Mouse (Mus musculus) small intestine, adult 2 months (tissue): ENCODE data around the gene Ehbp1. TPM values are rescaled to one million over a fixed set of nuclear protein-coding genes. Genes with fewer than 3 reads are reported as not detected.

Experiments used
- H3K27ac ChIP-seq: fragments of 200-500 bp; 2 replicates; pipeline ENCODE4 v1.5.1; 2012; ENCODE audit warnings: low read depth, low read length, control low read depth, inconsistent platforms; ENCODE audit not compliant: insufficient read depth
- H3K27me3 ChIP-seq: fragments of 200-500 bp; 2 replicates; pipeline ENCODE4 v1.6.1; 2012; ENCODE audit warnings: mild to moderate bottlenecking, moderate library complexity, low read length, inconsistent platforms; ENCODE audit not compliant: control insufficient read depth, insufficient read depth
- H3K36me3 ChIP-seq: fragments of 200-500 bp; 2 replicates; pipeline ENCODE4 v1.6.1; 2012; ENCODE audit warnings: mild to moderate bottlenecking, low read length, control low read depth, inconsistent platforms; ENCODE audit not compliant: control insufficient read depth, insufficient read depth
- H3K4me1 ChIP-seq: fragments of 200-500 bp; 2 replicates; pipeline ENCODE4 v1.6.1; 2012; ENCODE audit warnings: low read length, inconsistent platforms, mixed read lengths; ENCODE audit not compliant: control insufficient read depth, insufficient read depth, insufficient read length
- H3K4me3 ChIP-seq: fragments of 200-500 bp; 2 replicates; pipeline ENCODE4 v1.5.1; 2012; ENCODE audit warnings: low read depth, mild to moderate bottlenecking, control low read depth, inconsistent platforms, low read length, moderate library complexity
- CTCF ChIP-seq: fragments of 200-500 bp; IDR thresholded peaks from 2 replicates; pipeline ENCODE4 v1.5.1; 2012; ENCODE audit warnings: low read depth, mild to moderate bottlenecking, control low read depth, inconsistent platforms, low read length, moderate library complexity, mixed read lengths; ENCODE audit not compliant: insufficient replicate concordance, insufficient read length; ENCODE audit errors: extremely low read depth
- POLR2A ChIP-seq: fragments of 200-500 bp; IDR thresholded peaks from 2 replicates; pipeline ENCODE4 v1.6.1; 2012; ENCODE audit warnings: low read depth, mild to moderate bottlenecking, control low read depth, inconsistent platforms, low read length, moderate library complexity
- WGBS: fragments of 180-500 bp; shearing (Covaris S2); methylation state at CpG from one replicate; pipeline ENCODE4 v1.1.7; 2018; 5-methylcytosine and 5-hydroxymethylcytosine counted together
- polyA plus RNA-seq: library from polyadenylated mRNA; depleted of rRNA; stranded (reverse); fragments of >200 nt; gene quantifications from 2 replicates; pipeline ENCODE4 v1.2.3, GENCODE M21; 2012

Gene Ehbp1
- polyA plus RNA-seq, 1 experiment: 0.70 TPM

DNA sequence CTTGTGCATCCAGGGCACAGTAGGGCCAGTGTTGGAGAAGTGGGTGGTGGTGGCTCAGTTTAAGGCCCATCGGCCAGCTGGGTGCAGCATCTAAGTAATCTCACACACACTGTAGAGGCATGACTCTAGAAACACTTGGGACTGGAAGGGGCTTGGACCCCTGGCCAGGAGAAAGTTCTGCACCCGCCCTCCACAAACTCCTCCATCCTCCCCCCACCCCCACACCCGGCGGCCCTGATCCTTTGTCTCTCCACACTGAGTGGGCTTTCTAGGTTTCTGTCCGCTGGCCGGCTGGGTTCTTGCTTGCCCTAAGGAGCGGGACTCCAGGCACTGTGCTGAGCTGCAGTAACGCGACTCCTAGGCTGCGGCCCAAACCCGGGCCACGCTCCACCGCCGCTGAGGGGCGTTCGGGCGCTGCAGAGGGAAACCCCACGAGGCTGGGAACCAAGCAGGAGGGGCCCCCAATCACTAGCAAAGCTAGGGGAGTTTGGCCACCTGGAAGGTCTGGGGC, 337.7 kb downstream of the Ehbp1 start:
- H3K36me3 ChIP-seq: peaks cover 5% of the 10 kb centered on the region; the same call in 1 of the 2 replicates
- no peak overlapping the region for H3K4me3 ChIP-seq
- 31% methylated on average over 18 of the region's 18 CpGs for WGBS
- peaks cover 54% of the 10 kb centered on the region for H3K27me3 ChIP-seq
- H3K4me1 ChIP-seq: peaks cover 8% of the 10 kb centered on the region
- TF ChIP-seq CTCF (no peak), POLR2A (no peak)
- H3K27ac ChIP-seq: no peak overlapping the region

DNA sequence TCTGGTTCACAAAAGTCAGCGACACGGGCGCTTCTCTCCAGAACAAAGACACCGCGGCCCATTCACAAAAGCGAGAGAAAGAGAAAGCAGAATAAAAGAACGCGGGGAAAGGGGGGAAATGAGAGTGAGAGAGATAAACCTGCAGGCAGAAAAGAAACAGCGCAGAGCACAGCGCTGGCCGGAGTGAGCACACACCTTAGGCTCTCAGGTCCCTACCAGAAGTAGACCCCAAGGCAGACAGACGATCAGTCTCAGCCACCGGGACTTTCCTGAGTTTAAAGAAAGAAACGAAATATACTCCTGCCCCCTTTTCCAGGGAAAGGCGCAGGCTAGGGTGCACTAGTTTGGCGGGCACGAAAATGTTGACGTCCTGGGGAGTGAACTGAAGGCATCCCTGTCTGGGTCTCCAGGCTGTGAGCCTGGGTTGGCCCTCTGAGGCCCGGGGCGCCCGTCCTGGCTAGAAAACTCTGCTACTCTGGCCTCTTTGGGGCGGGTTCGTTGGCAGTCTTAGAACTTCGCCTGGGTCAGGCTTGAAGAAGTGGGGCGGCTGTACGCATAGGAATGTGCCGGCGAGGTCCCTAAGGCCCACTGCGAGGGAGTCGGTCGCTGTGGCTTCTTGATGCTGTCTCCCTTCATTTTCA, 338.6 kb downstream of the Ehbp1 start:
- Histone ChIP-seq H3K4me1 (peaks cover 8% of the 10 kb centered on the region), H3K27ac (no peak overlapping the region), H3K36me3 (peaks cover 5% of the 10 kb centered on the region; the same call in 1 of the 2 replicates), H3K27me3 (peaks cover 63% of the 10 kb centered on the region), H3K4me3 (no peak overlapping the region)
- TF ChIP-seq POLR2A: no peak
- TF ChIP-seq CTCF: no peak
- WGBS: 5% methylated on average over 31 of the region's 31 CpGs

- peaks cover 10% of the 10 kb centered on the region for H3K4me1 ChIP-seq
- peaks cover 69% of the 10 kb centered on the region for H3K27me3 ChIP-seq
- no peak within 1 kb of the TSS for H3K27ac ChIP-seq
- TF ChIP-seq CTCF (no peak), POLR2A (no peak)
- 2% methylated on average over 34 of the region's 34 CpGs for WGBS
- H3K4me3 ChIP-seq: peak within 1 kb of the TSS; percentile 64
- H3K36me3 ChIP-seq: peaks cover 5% of the 10 kb centered on the region; the same call in 1 of the 2 replicates
Observed at GRCm38 (mm10) chr11:22002783-22003340, 339.2 kb downstream of the Ehbp1 start, which contains the start of gene Otx1. TSS of gene Otx1 (minus strand) at chr11:22002897.

GRCm38 (mm10) chr11:22002062-22002782, 339.9 kb downstream of the Ehbp1 start:
- Histone ChIP-seq H3K27me3 (peaks cover 76% of the 10 kb centered on the region), H3K4me3 (peak overlapping the region; percentile 64), H3K4me1 (peaks cover 10% of the 10 kb centered on the region), H3K36me3 (peaks cover 5% of the 10 kb centered on the region; the same call in 1 of the 2 replicates), H3K27ac (no peak overlapping the region)
- WGBS: 1% methylated on average over 34 of the region's 34 CpGs
- TF ChIP-seq POLR2A (no peak), CTCF (no peak)

DNA sequence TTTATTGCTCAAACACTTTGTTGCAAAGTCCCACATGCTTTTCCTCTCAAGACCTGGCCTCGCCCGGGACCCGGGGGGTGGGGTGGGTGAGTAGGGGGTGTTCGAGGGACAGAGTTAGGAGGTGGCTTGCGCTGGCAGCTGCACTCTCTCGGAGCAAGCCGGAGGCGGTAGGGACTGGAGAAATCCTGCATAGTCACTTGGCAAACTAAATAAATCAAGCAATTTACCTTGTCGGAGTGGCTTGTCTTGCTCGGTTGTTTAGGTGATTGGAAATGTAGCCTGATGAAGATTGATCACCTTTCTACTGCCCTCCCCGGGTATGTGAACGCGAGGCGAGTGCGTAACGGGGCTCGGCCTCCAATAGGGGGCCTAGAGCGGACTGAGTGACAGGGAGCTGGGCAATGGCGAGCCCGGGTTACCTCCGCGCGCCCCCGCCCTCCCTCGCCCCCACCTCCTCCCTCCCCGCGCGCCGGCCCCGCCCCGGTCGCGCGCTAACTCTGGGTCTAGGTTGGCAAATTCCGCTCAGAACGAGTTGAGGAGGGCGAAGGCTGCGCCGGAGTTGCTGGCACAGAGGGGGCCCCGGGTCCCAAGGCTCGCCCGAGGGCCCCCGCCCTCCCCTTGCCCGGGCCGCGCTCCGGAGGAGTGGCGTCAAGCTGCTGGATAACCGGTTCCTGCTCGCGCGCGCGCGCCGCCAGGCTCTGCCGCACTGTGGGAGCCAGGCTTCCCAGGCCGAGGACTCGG, 340.6 kb downstream of the Ehbp1 start:
- TF ChIP-seq POLR2A: no peak
- Histone ChIP-seq H3K27me3 (peaks cover 83% of the 10 kb centered on the region), H3K4me3 (peak overlapping the region; percentile 64), H3K4me1 (peaks cover 13% of the 10 kb centered on the region), H3K36me3 (0 out of 2 replicates have a peak, but pooled peaks cover 2% of the 10 kb centered on the region), H3K27ac (no peak overlapping the region)
- 2% methylated on average over 58 of the region's 59 CpGs for WGBS

DNA sequence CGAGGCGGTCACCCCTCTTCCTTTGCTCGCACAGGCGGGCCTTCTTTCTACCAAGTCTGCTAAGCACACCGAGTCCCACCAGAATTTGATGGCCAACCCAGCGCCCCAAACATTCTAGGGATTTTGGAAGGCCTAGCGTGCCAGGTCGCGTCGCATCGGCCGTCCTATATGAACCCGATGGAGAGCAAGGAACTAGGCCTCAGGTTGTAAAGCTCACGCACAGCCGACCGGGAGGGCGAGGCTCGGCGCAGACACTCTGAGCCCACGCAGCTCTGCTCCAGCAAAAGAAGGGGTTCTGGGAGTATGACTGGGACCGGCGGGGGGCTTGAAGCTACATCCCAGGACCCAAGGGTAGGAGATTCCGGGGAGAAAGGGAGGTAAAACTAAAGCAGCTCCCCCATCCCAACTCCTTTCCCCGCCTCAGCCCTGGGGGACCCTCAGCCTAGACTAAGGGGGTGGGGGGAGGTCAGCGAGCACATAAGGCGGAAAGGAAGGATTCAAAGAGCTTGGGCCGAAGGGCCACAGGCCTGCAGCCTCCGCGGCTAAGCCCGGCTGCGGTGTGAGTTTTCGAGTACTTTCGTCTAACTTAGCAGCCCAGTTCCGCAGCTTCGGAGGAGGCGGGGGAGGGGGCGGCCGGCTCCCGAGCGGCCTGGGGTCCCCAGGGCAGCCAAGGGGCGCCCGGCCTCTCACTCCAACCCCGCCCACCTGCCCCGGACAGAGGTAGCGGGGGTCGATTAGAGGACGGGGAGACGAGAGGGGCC, 341.6 kb downstream of the Ehbp1 start:
- TF ChIP-seq POLR2A (no peak), CTCF (no peak)
- 10% methylated on average over 48 of the region's 48 CpGs for WGBS
- no peak overlapping the region for H3K27ac ChIP-seq
- peaks cover 93% of the 10 kb centered on the region for H3K27me3 ChIP-seq
- H3K4me3 ChIP-seq: peak overlapping the region; percentile 38
- H3K4me1 ChIP-seq: peaks cover 16% of the 10 kb centered on the region
- 0 out of 2 replicates have a peak, but pooled peaks cover under 1% of the 10 kb centered on the region for H3K36me3 ChIP-seq
